Mouse (Mus musculus): ENCODE measurements around the gene Epha3. TPM values are rescaled to one million over a fixed set of nuclear protein-coding genes. Genes with fewer than 3 reads are reported as not detected.

Epha3 gene
- polyA plus RNA-seq, 1 experiment from 2014 or later: 10.9 TPM

GRCm38 (mm10) chr16:63783544-63783943, 80.4 kb downstream of the Epha3 start:
- WGBS: 74% methylated on average over 7 of the region's 7 CpGs
- Histone ChIP-seq H3K27me3 (replicated peaks) (no peaks in the 10 kb centered on the region), H3K27ac (replicated peaks) (no peak overlapping the region), H3K9me3 (no peaks in the 10 kb centered on the region), H3K36me3 (no peaks in the 10 kb centered on the region), H3K4me3 (no peak overlapping the region), H3K9ac (no peak overlapping the region), H3K4me1 (peaks cover 7% of the 10 kb centered on the region; the same call in 1 of the 2 replicates), H3K4me2 (no peak overlapping the region)
- no peak for ATAC-seq (ENCODE audit: extremely low read depth, insufficient number of reproducible peaks, low FRiP score, low TSS enrichment)

DNA sequence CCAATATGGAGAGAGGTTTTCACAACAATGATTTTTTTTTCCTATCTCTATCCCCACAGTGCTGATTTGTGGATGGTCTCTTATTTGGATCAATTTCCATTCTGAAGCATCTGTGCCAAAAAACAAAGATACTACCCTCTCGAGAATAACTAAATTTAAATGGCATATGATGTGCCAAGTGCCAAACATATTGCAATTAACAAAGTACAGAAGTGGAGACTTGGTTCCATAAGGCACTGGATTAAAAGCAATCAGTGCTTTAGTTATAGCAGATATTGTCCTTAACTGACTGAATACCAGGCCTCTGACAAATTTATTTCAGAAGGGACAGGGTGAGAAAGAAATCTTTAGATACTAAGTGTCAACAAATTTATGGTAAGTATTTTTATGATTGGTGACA, 81.9 kb downstream of the Epha3 start:
- 57% methylated on average over 1 of the region's 1 CpGs for WGBS
- Histone ChIP-seq H3K27me3 (replicated peaks) (no peaks in the 10 kb centered on the region), H3K36me3 (no peaks in the 10 kb centered on the region), H3K4me3 (no peak overlapping the region), H3K27ac (replicated peaks) (no peak overlapping the region), H3K9me3 (no peaks in the 10 kb centered on the region), H3K9ac (no peak overlapping the region), H3K4me2 (no peak overlapping the region), H3K4me1 (peaks cover 7% of the 10 kb centered on the region; the same call in 1 of the 2 replicates)
- no peak for ATAC-seq (ENCODE audit: extremely low read depth, insufficient number of reproducible peaks, low FRiP score, low TSS enrichment)

DNA sequence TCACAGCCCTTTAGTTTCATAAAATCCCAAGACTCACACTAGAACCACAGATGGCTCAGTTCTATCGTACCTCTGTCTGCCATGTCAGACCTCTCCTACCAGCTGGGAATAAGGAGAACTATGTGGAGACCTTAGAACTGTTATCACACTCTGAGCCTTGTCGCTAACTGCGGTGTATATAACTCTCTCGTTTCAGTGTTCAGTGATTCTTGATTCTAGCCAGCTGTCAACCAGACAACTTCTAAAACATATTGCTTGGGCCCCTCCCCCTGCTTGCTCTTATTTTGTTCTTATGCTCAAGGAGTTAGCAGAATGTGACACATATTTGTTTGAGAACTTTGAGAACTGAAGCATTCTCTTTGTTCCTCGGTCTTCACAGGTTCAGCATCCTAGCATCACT, 83.8 kb downstream of the Epha3 start:
- Histone ChIP-seq H3K4me3 (no peak overlapping the region), H3K4me1 (peaks cover 7% of the 10 kb centered on the region; the same call in 1 of the 2 replicates), H3K9me3 (no peaks in the 10 kb centered on the region), H3K9ac (no peak overlapping the region), H3K36me3 (no peaks in the 10 kb centered on the region), H3K27ac (replicated peaks) (no peak overlapping the region), H3K27me3 (replicated peaks) (no peaks in the 10 kb centered on the region), H3K4me2 (no peak overlapping the region)
- ATAC-seq (ENCODE audit: extremely low read depth, insufficient number of reproducible peaks, low FRiP score, low TSS enrichment): no peak
- WGBS: 54% methylated on average over 5 of the region's 5 CpGs

DNA sequence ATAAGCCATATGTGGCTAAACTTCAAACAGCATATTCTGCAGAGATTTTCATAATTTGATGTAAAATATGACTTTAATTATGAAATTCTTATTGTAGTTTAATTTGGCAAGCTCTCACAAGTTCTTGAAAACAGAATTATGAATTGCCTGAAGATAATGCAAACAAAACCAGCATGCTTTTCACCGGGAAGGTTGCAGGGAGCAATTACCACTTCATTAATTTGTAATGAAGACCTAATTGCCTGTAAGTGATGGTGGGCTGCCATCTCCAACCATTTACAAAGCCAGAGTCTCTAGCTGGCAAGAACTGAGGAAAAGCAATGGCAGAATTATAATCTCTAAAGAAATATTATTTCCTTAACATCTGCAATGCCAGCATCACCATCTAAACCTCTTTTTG, 86.2 kb downstream of the Epha3 start:
- Histone ChIP-seq H3K36me3 (no peaks in the 10 kb centered on the region; the same call in 1 of the 2 replicates), H3K9me3 (no peaks in the 10 kb centered on the region), H3K4me3 (no peak overlapping the region), H3K9ac (no peak overlapping the region), H3K27me3 (replicated peaks) (no peaks in the 10 kb centered on the region), H3K4me2 (no peak overlapping the region), H3K27ac (replicated peaks) (no peak overlapping the region), H3K4me1 (peaks cover 7% of the 10 kb centered on the region; the same call in 1 of the 2 replicates)
- 49% methylated on average over 1 of the region's 1 CpGs for WGBS
- ATAC-seq (ENCODE audit: extremely low read depth, insufficient number of reproducible peaks, low FRiP score, low TSS enrichment): no peak

DNA sequence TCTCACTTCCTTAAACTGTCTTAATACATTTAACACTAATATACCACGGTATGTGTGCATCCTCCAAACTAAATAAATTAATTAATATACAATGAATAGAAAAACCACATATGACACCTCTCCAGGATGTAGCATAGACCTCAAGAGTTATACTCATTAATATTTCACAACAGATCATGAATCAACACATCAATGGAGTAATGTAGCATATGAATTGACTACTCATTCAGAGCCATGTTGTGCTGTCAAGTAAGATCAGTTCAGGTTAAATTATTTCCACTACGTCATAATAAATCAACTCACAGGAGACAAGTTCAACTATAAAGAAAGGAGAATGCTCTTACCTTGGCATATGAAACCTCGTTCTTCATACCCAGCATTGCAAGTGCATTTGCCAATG, 91.4 kb downstream of the Epha3 start:
- Histone ChIP-seq H3K9ac (no peak overlapping the region), H3K4me3 (no peak overlapping the region), H3K9me3 (no peaks in the 10 kb centered on the region), H3K36me3 (no peaks in the 10 kb centered on the region; the same call in 1 of the 2 replicates), H3K27me3 (replicated peaks) (no peaks in the 10 kb centered on the region), H3K4me1 (no peaks in the 10 kb centered on the region), H3K4me2 (no peak overlapping the region), H3K27ac (replicated peaks) (no peak overlapping the region)
- no peak for ATAC-seq (ENCODE audit: extremely low read depth, insufficient number of reproducible peaks, low FRiP score, low TSS enrichment)
- WGBS: 82% methylated on average over 3 of the region's 3 CpGs

DNA sequence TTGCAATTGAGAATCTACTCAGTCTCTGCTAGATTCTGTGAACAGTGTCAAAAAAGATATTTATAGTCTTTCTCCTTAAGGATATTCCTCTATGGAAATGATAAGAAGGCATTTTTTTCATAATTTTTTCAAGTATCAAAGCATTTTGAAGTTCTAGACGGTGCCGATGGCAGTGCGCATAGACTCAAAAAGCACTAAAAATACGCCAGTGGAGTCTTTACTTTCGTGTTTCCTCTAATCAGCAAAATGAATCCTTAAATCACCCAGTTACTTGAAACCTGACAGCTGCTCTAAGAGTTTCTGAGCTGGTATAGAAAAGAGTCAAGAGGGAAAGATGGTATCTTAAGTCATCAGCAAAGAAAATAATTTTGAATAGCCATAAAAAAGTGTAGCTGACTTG, 96.4 kb downstream of the Epha3 start:
- 64% methylated on average over 5 of the region's 5 CpGs for WGBS
- Histone ChIP-seq H3K36me3 (no peaks in the 10 kb centered on the region), H3K4me3 (no peak overlapping the region), H3K9me3 (no peaks in the 10 kb centered on the region), H3K27ac (replicated peaks) (no peak overlapping the region), H3K9ac (no peak overlapping the region), H3K4me1 (no peaks in the 10 kb centered on the region), H3K27me3 (replicated peaks) (no peaks in the 10 kb centered on the region), H3K4me2 (no peak overlapping the region)
- ATAC-seq (ENCODE audit: extremely low read depth, insufficient number of reproducible peaks, low FRiP score, low TSS enrichment): no peak

DNA sequence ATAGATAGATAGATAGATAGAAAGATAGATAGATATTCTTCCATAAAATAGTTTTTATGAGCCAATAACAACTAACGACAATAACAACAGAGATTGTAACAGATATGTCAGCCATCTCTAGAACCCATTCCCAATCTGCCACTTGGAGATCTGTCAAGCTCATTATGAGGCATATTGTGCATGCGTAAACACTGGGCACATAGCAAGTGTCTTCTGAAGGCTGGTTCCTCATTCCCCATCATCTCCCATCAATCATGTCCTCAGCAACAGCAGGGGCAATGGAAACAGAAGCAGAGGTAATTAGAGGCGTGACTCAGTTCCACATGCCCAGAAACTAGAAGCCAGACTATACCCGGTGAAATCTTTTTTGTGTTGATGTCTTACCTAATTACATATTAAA, 102.8 kb downstream of the Epha3 start:
- Histone ChIP-seq H3K27ac (replicated peaks) (no peak overlapping the region), H3K9me3 (no peaks in the 10 kb centered on the region), H3K27me3 (replicated peaks) (no peaks in the 10 kb centered on the region), H3K9ac (no peak overlapping the region), H3K36me3 (no peaks in the 10 kb centered on the region), H3K4me3 (no peak overlapping the region), H3K4me2 (no peak overlapping the region), H3K4me1 (peaks cover 4% of the 10 kb centered on the region; the same call in 1 of the 2 replicates)
- ATAC-seq (ENCODE audit: extremely low read depth, insufficient number of reproducible peaks, low FRiP score, low TSS enrichment): no peak
- WGBS: 80% methylated on average over 4 of the region's 4 CpGs

- Histone ChIP-seq H3K4me1 (peaks cover 4% of the 10 kb centered on the region; the same call in 1 of the 2 replicates), H3K27me3 (replicated peaks) (no peaks in the 10 kb centered on the region), H3K27ac (replicated peaks) (no peak overlapping the region), H3K9ac (no peak overlapping the region), H3K36me3 (no peaks in the 10 kb centered on the region), H3K4me2 (no peak overlapping the region), H3K9me3 (no peaks in the 10 kb centered on the region), H3K4me3 (no peak overlapping the region)
- 30% methylated on average over 2 of the region's 2 CpGs for WGBS
- no peak for ATAC-seq (ENCODE audit: extremely low read depth, insufficient number of reproducible peaks, low FRiP score, low TSS enrichment)
Observed at GRCm38 (mm10) chr16:63760112-63760511, 103.9 kb downstream of the Epha3 start.

DNA sequence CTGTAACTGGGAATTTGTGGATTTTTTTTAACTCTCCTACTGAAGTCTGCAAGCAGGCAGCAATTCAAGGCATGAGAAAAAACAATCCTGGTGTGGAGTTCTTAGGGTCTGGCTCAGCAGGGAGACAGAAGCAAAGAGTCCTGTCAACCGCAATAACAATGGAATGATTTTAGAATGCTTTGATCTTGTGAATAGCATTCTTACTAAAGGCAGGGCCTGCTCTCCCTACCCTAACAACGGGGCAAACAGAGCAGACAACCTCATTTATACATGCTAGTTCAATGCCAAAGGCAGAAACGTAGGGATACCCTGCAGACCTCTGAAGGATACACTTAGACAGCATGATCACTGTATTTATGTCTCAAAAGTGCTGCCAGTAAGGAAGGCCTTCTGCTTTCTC, 110.9 kb downstream of the Epha3 start:
- Histone ChIP-seq H3K4me2 (no peak overlapping the region), H3K27me3 (replicated peaks) (no peaks in the 10 kb centered on the region), H3K4me3 (no peak overlapping the region), H3K36me3 (no peaks in the 10 kb centered on the region), H3K27ac (replicated peaks) (0 out of 2 replicates have a peak overlapping the region, but pooled peaks have one; percentile 32), H3K9me3 (no peaks in the 10 kb centered on the region), H3K4me1 (0 out of 2 replicates have a peak, but pooled peaks cover 4% of the 10 kb centered on the region), H3K9ac (no peak overlapping the region)
- ATAC-seq (ENCODE audit: extremely low read depth, insufficient number of reproducible peaks, low FRiP score, low TSS enrichment): no peak
- 17% methylated on average over 3 of the region's 3 CpGs for WGBS

GRCm38 (mm10) chr16:63747817-63748216, 116.2 kb downstream of the Epha3 start:
- H3K9me3 ChIP-seq: no peaks in the 10 kb centered on the region
- H3K4me1 ChIP-seq: 0 out of 2 replicates have a peak, but pooled peaks cover under 1% of the 10 kb centered on the region
- H3K27me3 ChIP-seq (replicated peaks): no peaks in the 10 kb centered on the region
- no peak overlapping the region for H3K27ac ChIP-seq (replicated peaks)
- 74% methylated on average over 2 of the region's 2 CpGs for WGBS
- no peak for ATAC-seq (ENCODE audit: extremely low read depth, insufficient number of reproducible peaks, low FRiP score, low TSS enrichment)
- no peak overlapping the region for H3K4me2 ChIP-seq
- H3K36me3 ChIP-seq: no peaks in the 10 kb centered on the region
- no peak overlapping the region for H3K9ac ChIP-seq
- no peak overlapping the region for H3K4me3 ChIP-seq

- Histone ChIP-seq H3K9me3 (no peaks in the 10 kb centered on the region), H3K4me3 (no peak overlapping the region)
- ATAC-seq (ENCODE audit: extremely low read depth, insufficient number of reproducible peaks, low FRiP score, low TSS enrichment): no peak
Observed at GRCm38 (mm10) chr16:63745465-63745864, 118.5 kb downstream of the Epha3 start.

GRCm38 (mm10) chr16:63743208-63743854, 120.6 kb downstream of the Epha3 start:
- Histone ChIP-seq H3K9ac (no peak overlapping the region), H3K4me3 (no peak overlapping the region), H3K9me3 (no peaks in the 10 kb centered on the region), H3K36me3 (no peaks in the 10 kb centered on the region), H3K4me1 (no peaks in the 10 kb centered on the region), H3K4me2 (no peak overlapping the region), H3K27me3 (replicated peaks) (no peaks in the 10 kb centered on the region), H3K27ac (replicated peaks) (no peak overlapping the region)
- WGBS: 53% methylated on average over 9 of the region's 9 CpGs
- ATAC-seq (ENCODE audit: extremely low read depth, insufficient number of reproducible peaks, low FRiP score, low TSS enrichment): no peak

More at GRCm38 (mm10) chr16:63745465-63745864, 118.5 kb downstream of the Epha3 start:
- WGBS: 79% methylated on average over 5 of the region's 5 CpGs
- Histone ChIP-seq H3K4me2 (no peak overlapping the region), H3K27ac (replicated peaks) (no peak overlapping the region), H3K36me3 (no peaks in the 10 kb centered on the region), H3K9ac (no peak overlapping the region), H3K4me1 (no peaks in the 10 kb centered on the region), H3K27me3 (replicated peaks) (no peaks in the 10 kb centered on the region)
